Comparison of ENCODE assay signal across 30 mouse cellular contexts in genomic region chr13:75874608-75875376, GRCm38 (mm10). TPM values are rescaled to one million over a fixed set of nuclear protein-coding genes. Genes with fewer than 3 reads are reported as not detected.
DNase-seq lines count a peak whose midpoint lies in the region; ATAC-seq and TF ChIP-seq lines count a peak whose summit lies in the region.
"Had no signal": no experiment of that assay in that cellular context is flagged by ENCODE, and none has a peak within 500 bp of the region (broad histone marks: within the 10 kb centered on the region; RNA-seq: fewer than 3 reads in every experiment).

No protein-coding gene starts in this region.

- no peaks in the 10 kb centered on the region for H3K27me3 ChIP-seq in lung, postnatal 0 days (replicated peaks; ENCODE audit: insufficient read depth, low read length)
- H3K27me3 ChIP-seq in intestine, embryonic 14.5 days (replicated peaks; ENCODE audit: control insufficient read depth, insufficient read depth, low read length), result no peaks in the 10 kb centered on the region
- H3K27me3 ChIP-seq in stomach, embryonic 16.5 days (ENCODE audit: control insufficient read depth, insufficient read depth, low read length), result no peaks in the 10 kb centered on the region
- H3K27me3 ChIP-seq in kidney, embryonic 14.5 days (ENCODE audit: control insufficient read depth, insufficient read depth, low read length), result no peaks in the 10 kb centered on the region
- H3K27me3 ChIP-seq: embryonic facial prominence, embryonic 15.5 days; forebrain, embryonic 12.5 days; heart, embryonic 13.5 days; kidney, embryonic 15.5 days; liver, embryonic 12.5 days; midbrain, embryonic 15.5 days had no signal

- ATAC-seq in lung, postnatal 0 days, result peak; percentile 86
- peak; percentile 57 for ATAC-seq in intestine, embryonic 14.5 days (replicated peaks; ENCODE audit: low FRiP score, low TSS enrichment, low read depth)
- no peak for ATAC-seq in stomach, embryonic 16.5 days (ENCODE audit: insufficient read depth, low FRiP score)
- ATAC-seq in cerebellum, adult (ENCODE audit: insufficient number of reproducible peaks, low FRiP score, low TSS enrichment), result no peak
- no peak for ATAC-seq in kidney, embryonic 14.5 days (ENCODE audit: low FRiP score, low TSS enrichment)
- ATAC-seq: forebrain, postnatal 0 days; hindbrain, embryonic 16.5 days; liver, embryonic 12.5 days; liver, postnatal 0 days; midbrain, embryonic 15.5 days had no signal

- TF ChIP-seq CTCF in lung, postnatal 0 days (IDR thresholded peaks at IDR 0.05), result no peak
- TF ChIP-seq CTCF in lung, adult 2 months (IDR thresholded peaks at IDR 0.05; ENCODE audit: insufficient read depth, low read length), result no peak

- no peak overlapping the region for H3K27ac ChIP-seq in lung, postnatal 0 days (ENCODE audit: low read length)
- H3K27ac ChIP-seq in intestine, embryonic 14.5 days (ENCODE audit: low read depth), result no peak overlapping the region
- H3K27ac ChIP-seq in stomach, embryonic 16.5 days (ENCODE audit: low read length), result 0 out of 2 replicates have a peak overlapping the region, but pooled peaks have one; percentile 6
- H3K27ac ChIP-seq in kidney, embryonic 14.5 days (ENCODE audit: low read depth, low read length), result no peak overlapping the region
- H3K27ac ChIP-seq: embryonic facial prominence, embryonic 10.5 days; embryonic facial prominence, embryonic 15.5 days; forebrain, embryonic 12.5 days; heart, adult 2 months; heart, embryonic 13.5 days; kidney, embryonic 15.5 days; left cerebral cortex, adult 2 months; liver, embryonic 12.5 days; midbrain, embryonic 10.5 days; midbrain, embryonic 15.5 days had no signal

- H3K36me3 ChIP-seq in lung, postnatal 0 days (ENCODE audit: insufficient read depth, low read length), result no peaks in the 10 kb centered on the region; the same call in 1 of the 2 replicates
- peaks cover 61% of the 10 kb centered on the region for H3K36me3 ChIP-seq in intestine, embryonic 14.5 days (ENCODE audit: control insufficient read depth, insufficient read depth, low read length)
- peaks cover 21% of the 10 kb centered on the region; the same call in 1 of the 2 replicates for H3K36me3 ChIP-seq in stomach, embryonic 16.5 days (ENCODE audit: control insufficient read depth, insufficient read depth, low read length)
- H3K36me3 ChIP-seq in kidney, embryonic 14.5 days (ENCODE audit: control insufficient read depth, insufficient read depth, low read length), result peaks cover 57% of the 10 kb centered on the region

- H3K9ac ChIP-seq in lung, postnatal 0 days (replicated peaks; ENCODE audit: low read depth), result no peak overlapping the region
- H3K9ac ChIP-seq in intestine, embryonic 14.5 days (ENCODE audit: low read length), result no peak overlapping the region
- H3K9ac ChIP-seq in stomach, embryonic 16.5 days (ENCODE audit: low read length), result no peak overlapping the region
- H3K9ac ChIP-seq in kidney, embryonic 14.5 days (ENCODE audit: low read depth, low read length), result no peak overlapping the region
- H3K9ac ChIP-seq: embryonic facial prominence, embryonic 15.5 days; forebrain, embryonic 12.5 days; forebrain, postnatal 0 days; heart, embryonic 13.5 days; kidney, embryonic 15.5 days; liver, embryonic 12.5 days; liver, postnatal 0 days; midbrain, embryonic 15.5 days had no signal

- DNase-seq in lung, postnatal 0 days (ENCODE audit: low spot score), result peak; percentile 79
- DNase-seq in lung, adult 2 months, result no peak
- DNase-seq in intestine, embryonic 14.5 days (ENCODE audit: low spot score), result no peak
- peak; percentile 35 for DNase-seq in lung, postnatal 36 days
- DNase-seq in adipocyte (ENCODE audit: low spot score), result no peak
- DNase-seq: adrenal gland, postnatal 10 days; cerebellum, adult 11-12 months; cerebellum, postnatal 14 days; forebrain, postnatal 0 days; heart, adult 2 months; heart, postnatal 10 days; kidney, adult 11 months; kidney, postnatal 25 days; liver, postnatal 0 days; right cerebral cortex, adult 18-20 months; thymus, adult 2 months; thymus, postnatal 36 days had no signal

- H3K9me3 ChIP-seq in lung, postnatal 0 days (ENCODE audit: low read length), result no peaks in the 10 kb centered on the region
- H3K9me3 ChIP-seq in intestine, embryonic 14.5 days (ENCODE audit: control insufficient read depth, low read length), result no peaks in the 10 kb centered on the region
- H3K9me3 ChIP-seq in stomach, embryonic 16.5 days (replicated peaks; ENCODE audit: control insufficient read depth, low read length), result no peaks in the 10 kb centered on the region
- no peaks in the 10 kb centered on the region for H3K9me3 ChIP-seq in kidney, embryonic 14.5 days (ENCODE audit: control insufficient read depth, low read length)
- H3K9me3 ChIP-seq: embryonic facial prominence, embryonic 10.5 days; embryonic facial prominence, embryonic 15.5 days; forebrain, embryonic 12.5 days; heart, embryonic 13.5 days; kidney, embryonic 15.5 days; liver, embryonic 12.5 days; midbrain, embryonic 10.5 days; midbrain, embryonic 15.5 days had no signal

- TF ChIP-seq EP300 in lung, postnatal 0 days (IDR thresholded peaks at IDR 0.05), result no peak; the same call in 1 of the 2 replicates

- no peaks in the 10 kb centered on the region; the same call in 1 of the 2 replicates for H3K4me1 ChIP-seq in lung, postnatal 0 days (ENCODE audit: insufficient read depth, low read depth, low read length)
- 0 out of 2 replicates have a peak, but pooled peaks cover 2% of the 10 kb centered on the region for H3K4me1 ChIP-seq in lung, adult 2 months (ENCODE audit: control insufficient read depth, insufficient read depth, low read length)
- no peaks in the 10 kb centered on the region for H3K4me1 ChIP-seq in intestine, embryonic 14.5 days (replicated peaks; ENCODE audit: control insufficient read depth, insufficient read depth, low read length)
- no peaks in the 10 kb centered on the region for H3K4me1 ChIP-seq in stomach, embryonic 16.5 days (ENCODE audit: control insufficient read depth, insufficient read depth, low read length)
- no peaks in the 10 kb centered on the region for H3K4me1 ChIP-seq in kidney, embryonic 14.5 days (ENCODE audit: control insufficient read depth, insufficient read depth, low read length)
- H3K4me1 ChIP-seq: embryonic facial prominence, embryonic 10.5 days; embryonic facial prominence, embryonic 15.5 days; forebrain, embryonic 12.5 days; kidney, embryonic 15.5 days; midbrain, embryonic 10.5 days; midbrain, embryonic 15.5 days had no signal

- H3K4me2 ChIP-seq in lung, postnatal 0 days (replicated peaks; ENCODE audit: low read depth, low read length), result no peak overlapping the region
- H3K4me2 ChIP-seq in intestine, embryonic 14.5 days (ENCODE audit: low read length), result no peak overlapping the region
- no peak overlapping the region for H3K4me2 ChIP-seq in stomach, embryonic 16.5 days (ENCODE audit: low read depth, low read length)
- H3K4me2 ChIP-seq in kidney, embryonic 14.5 days (replicated peaks; ENCODE audit: low read depth, low read length), result no peak overlapping the region
- H3K4me2 ChIP-seq: embryonic facial prominence, embryonic 15.5 days; forebrain, embryonic 12.5 days; heart, embryonic 13.5 days; kidney, embryonic 15.5 days; liver, embryonic 12.5 days; midbrain, embryonic 15.5 days had no signal

- 46% methylated on average over 4 of the region's 4 CpGs for WGBS in lung, postnatal 0 days
- 61% methylated on average over 4 of the region's 4 CpGs for WGBS in lung, adult 2 months
- 67% methylated on average over 4 of the region's 4 CpGs for WGBS in intestine, embryonic 14.5 days
- 64% methylated on average over 4 of the region's 4 CpGs for WGBS in stomach, embryonic 16.5 days
- 93% methylated on average over 4 of the region's 4 CpGs for WGBS in kidney, embryonic 14.5 days

- no peak for TF ChIP-seq POLR2A in lung, adult 2 months (IDR thresholded peaks at IDR 0.05; ENCODE audit: borderline replicate concordance, extremely low read depth, low read depth, low read length)

- no peak overlapping the region for H3K4me3 ChIP-seq in lung, postnatal 0 days (ENCODE audit: low read depth, low read length)
- no peak overlapping the region for H3K4me3 ChIP-seq in lung, adult 2 months (replicated peaks; ENCODE audit: extremely low read depth, low read depth, low read length)
- no peak overlapping the region for H3K4me3 ChIP-seq in intestine, embryonic 14.5 days (ENCODE audit: low read depth, low read length)
- H3K4me3 ChIP-seq in stomach, embryonic 16.5 days (replicated peaks; ENCODE audit: low read length), result no peak overlapping the region
- no peak overlapping the region for H3K4me3 ChIP-seq in kidney, embryonic 14.5 days (ENCODE audit: low read length)
- H3K4me3 ChIP-seq: embryonic facial prominence, embryonic 10.5 days; embryonic facial prominence, embryonic 15.5 days; forebrain, embryonic 12.5 days; heart, adult 2 months; heart, embryonic 13.5 days; kidney, embryonic 15.5 days; left cerebral cortex, adult 2 months; liver, embryonic 12.5 days; midbrain, embryonic 10.5 days; midbrain, embryonic 15.5 days had no signal

RNA-seq across cellular contexts. Expression of gene Glrx, which starts 35.1 kb away (rescaled TPM):
- polyA plus RNA-seq in lung, postnatal 0 days (2015; fragmentation: Nextera tagmentation; extraction: Ambion mirVana), result 106 TPM in 2 replicates
- 23.3 and 65.9 TPM in 2 replicates for polyA plus RNA-seq in lung, adult 2 months (2012; rRNA removed)
- polyA plus RNA-seq in intestine, embryonic 14.5 days (2014; fragmentation: Nextera tagmentation; extraction: Ambion mirVana), result 90.5 and 93.5 TPM in 2 replicates
- polyA plus RNA-seq in stomach, embryonic 16.5 days (2015; fragmentation: Nextera tagmentation; extraction: Ambion mirVana), result 99.8 and 113 TPM in 2 replicates
- 36.4 and 42.5 TPM in 2 replicates for polyA plus RNA-seq in kidney, embryonic 14.5 days (2014; fragmentation: Nextera tagmentation; extraction: Ambion mirVana)

Comparison
In these comparisons a context has a peak if more than half of its experiments do, and no peak if none do; other contexts are left out.
1. DNase-seq: peak in lung, postnatal 0 days (single experiment) and lung, postnatal 36 days (single experiment); none in lung, adult 2 months (single experiment), intestine, embryonic 14.5 days (single experiment) and adipocyte (single experiment).
2. ATAC-seq: peak in lung, postnatal 0 days (single experiment) and intestine, embryonic 14.5 days (single experiment); none in stomach, embryonic 16.5 days (single experiment), cerebellum, adult (single experiment) and kidney, embryonic 14.5 days (single experiment).